Mouse (Mus musculus) left cerebral cortex, postnatal 25 days (tissue): ENCODE data around the gene Tcf20. TPM values are rescaled to one million over a fixed set of nuclear protein-coding genes. Genes with fewer than 3 reads are reported as not detected.

ENCODE experiments used
- DNase-seq, 2 experiments: peaks; one replicate each; pipeline ENCODE4 v3.0.0; 2022; ENCODE audit warnings: low spot score in 2 of 2, mixed read lengths in 1 of 2
- intact Hi-C: fragments of 180-260 bp; cut with DNase I; formaldehyde crosslinking; loops from one replicate; pipeline ENCODE4 v1.15.1; 2025
- total RNA-seq, 2 experiments: library from RNA; stranded (reverse); gene quantifications; 2 replicates each; pipeline ENCODE4 v1.2.3; 2021

The Tcf20 gene
- total RNA-seq, 2 experiments from 2014 or later = 181 to 193 TPM

GRCm38 (mm10) chr15:82963556-82964156 is 24.0 kb downstream of the Tcf20 start:
- intact Hi-C loops = no loop called here

GRCm38 (mm10) chr15:82963090-82963489 is 24.6 kb downstream of the Tcf20 start:
- intact Hi-C loops = no loop called here
- DNase-seq = peak in 1 of 2 experiments; percentile 44

More at GRCm38 (mm10) chr15:82963556-82964156, 24.0 kb downstream of the Tcf20 start:
- DNase-seq = no peak

- DNase-seq = no peak
- intact Hi-C loops = no loop called here
Measured at GRCm38 (mm10) chr15:82962536-82962935, 25.1 kb downstream of the Tcf20 start.

GRCm38 (mm10) chr15:82960786-82961561 is 26.7 kb downstream of the Tcf20 start:
- intact Hi-C loops = no loop called here
- no peak for DNase-seq

GRCm38 (mm10) chr15:82959151-82959550 is 28.5 kb downstream of the Tcf20 start:
- intact Hi-C loops = no loop called here
- DNase-seq = no peak

GRCm38 (mm10) chr15:82958253-82958701 is 29.4 kb downstream of the Tcf20 start:
- intact Hi-C loops = no loop called here
- DNase-seq = peak; percentile 63 to 74

GRCm38 (mm10) chr15:82956721-82957120 is 31.0 kb downstream of the Tcf20 start:
- no peak for DNase-seq
- intact Hi-C loops = no loop called here

GRCm38 (mm10) chr15:82956310-82956709 is 31.4 kb downstream of the Tcf20 start:
- DNase-seq = no peak
- intact Hi-C loops = no loop called here

- DNase-seq = no peak
- intact Hi-C loops = no loop called here
Measured at GRCm38 (mm10) chr15:82955286-82955685, 32.4 kb downstream of the Tcf20 start.

- DNase-seq = no peak
- intact Hi-C loops = no loop called here
Measured at GRCm38 (mm10) chr15:82954034-82954433, 33.6 kb downstream of the Tcf20 start.

GRCm38 (mm10) chr15:82953096-82953495 is 34.6 kb downstream of the Tcf20 start:
- intact Hi-C loops = no loop called here
- no peak for DNase-seq

GRCm38 (mm10) chr15:82952292-82952705 is 35.4 kb downstream of the Tcf20 start:
- no peak for DNase-seq
- intact Hi-C loops = no loop called here

- intact Hi-C loops = no loop called here
- DNase-seq = no peak
Measured at GRCm38 (mm10) chr15:82950246-82950645, 37.4 kb downstream of the Tcf20 start.

GRCm38 (mm10) chr15:82947431-82947830 is 40.2 kb downstream of the Tcf20 start:
- no peak for DNase-seq
- intact Hi-C loops = no loop called here

- intact Hi-C loops = no loop called here
- no peak for DNase-seq
Measured at GRCm38 (mm10) chr15:82944479-82945195, 43.0 kb downstream of the Tcf20 start.

- peak; percentile 79 to 95 for DNase-seq
- intact Hi-C loops = no loop called here
Measured at GRCm38 (mm10) chr15:82941733-82942132, 45.9 kb downstream of the Tcf20 start.

- peak in 1 of 2 experiments; percentile 83 for DNase-seq
- intact Hi-C loops = no loop called here
Measured at GRCm38 (mm10) chr15:82940494-82941214, 47.0 kb downstream of the Tcf20 start.

- no peak for DNase-seq
- intact Hi-C loops = no loop called here
Measured at GRCm38 (mm10) chr15:82938155-82938569, 49.5 kb downstream of the Tcf20 start.

GRCm38 (mm10) chr15:82937428-82937992 is 50.2 kb downstream of the Tcf20 start:
- intact Hi-C loops = no loop called here
- DNase-seq = no peak
